Mouse (Mus musculus) midbrain, embryonic 12.5 days (tissue): ENCODE measurements at regions not wholly inside any gene's neighbourhood (a gene's known extent, or its start where the extent isn't known, plus 50 kb on each side); places are given as distances from the start of the nearest gene placed in this dataset.

Experiments used
- ATAC-seq: fragments of 200-750 bp; cut with Nextera tagmentation; 2 replicates; pipeline ENCODE4 v1.8.0; 2017; ENCODE audit warnings: low read depth, moderate TSS enrichment, moderate library complexity; ENCODE audit not compliant: low FRiP score
- H3K27ac ChIP-seq: fragments of 300-500 bp; sonication (generic); replicated peaks from 2 replicates; pipeline ENCODE4 v1.5.1; 2016; ENCODE audit warnings: mild to moderate bottlenecking
- H3K27me3 ChIP-seq: fragments of 300-500 bp; sonication (generic); 2 replicates; pipeline ENCODE4 v1.6.1; 2016; ENCODE audit warnings: mild to moderate bottlenecking
- H3K36me3 ChIP-seq: fragments of 300-500 bp; sonication (generic); 2 replicates; pipeline ENCODE4 v1.6.1; 2016
- H3K4me1 ChIP-seq: fragments of 300-500 bp; sonication (generic); 2 replicates; pipeline ENCODE4 v1.6.1; 2016
- H3K4me2 ChIP-seq: fragments of 300-500 bp; sonication (generic); replicated peaks from 2 replicates; pipeline ENCODE4 v1.6.1; 2016; ENCODE audit warnings: mild to moderate bottlenecking, moderate library complexity
- H3K4me3 ChIP-seq: fragments of 300-500 bp; sonication (generic); 2 replicates; pipeline ENCODE4 v1.5.1; 2016; ENCODE audit warnings: mild to moderate bottlenecking
- H3K9ac ChIP-seq: fragments of 300-500 bp; sonication (generic); replicated peaks from 2 replicates; pipeline ENCODE4 v1.6.1; 2016; ENCODE audit warnings: mild to moderate bottlenecking, moderate library complexity
- H3K9me3 ChIP-seq: fragments of 300-500 bp; sonication (generic); 2 replicates; pipeline ENCODE4 v1.6.1; 2016; ENCODE audit warnings: mild to moderate bottlenecking
- WGBS: fragments of 180-500 bp; shearing (Covaris S2); methylation state at CpG from one replicate; pipeline ENCODE4 v1.1.7; 2016; 5-methylcytosine and 5-hydroxymethylcytosine counted together

DNA sequence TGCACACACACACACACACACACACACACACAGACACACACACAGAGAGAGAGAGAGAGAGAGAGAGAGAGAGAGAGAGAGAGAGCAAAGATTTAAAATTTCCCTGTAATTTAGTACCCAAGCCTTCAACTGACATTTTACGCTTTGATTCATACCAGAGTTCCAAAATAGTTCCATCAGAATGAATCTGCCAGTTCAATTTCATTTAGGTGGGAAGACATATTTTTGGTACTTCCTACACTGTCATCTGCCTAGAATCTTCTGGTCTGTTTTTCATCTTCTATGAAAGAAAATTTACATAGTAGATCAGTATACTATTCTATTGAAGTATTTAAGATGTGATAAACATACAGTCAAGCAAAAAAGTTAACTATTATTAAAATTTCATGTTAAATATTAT is 1177.4 kb downstream of the Zpld1 start:
- Histone ChIP-seq H3K36me3 (no peaks in the 10 kb centered on the region), H3K4me3 (no peak overlapping the region)
- WGBS, result 94% methylated on average over 1 of the region's 1 CpGs

DNA sequence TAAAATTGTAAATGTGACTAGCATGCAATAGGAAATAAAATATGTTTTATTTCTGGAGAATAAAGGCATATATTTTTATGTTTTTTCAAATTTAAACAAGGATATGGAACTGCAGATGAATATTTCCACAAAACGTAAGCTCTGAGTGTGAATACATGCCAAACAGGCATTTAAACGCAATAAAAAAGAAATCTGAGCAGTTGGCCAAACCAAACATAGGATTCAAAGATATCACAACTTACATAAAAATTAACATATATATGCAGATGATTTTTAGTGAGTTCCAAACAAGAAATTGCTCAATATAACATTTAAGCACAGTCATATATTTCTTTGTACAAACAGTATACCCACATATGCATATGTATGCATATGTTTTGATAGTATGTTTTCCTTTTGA is 1199.1 kb downstream of the Zpld1 start:
- Histone ChIP-seq H3K4me1 (no peaks in the 10 kb centered on the region), H3K4me2 (no peak overlapping the region), H3K9ac (no peak overlapping the region), H3K36me3 (no peaks in the 10 kb centered on the region), H3K9me3 (no peaks in the 10 kb centered on the region), H3K27me3 (no peaks in the 10 kb centered on the region), H3K27ac (no peak overlapping the region), H3K4me3 (no peak overlapping the region)
- 86% methylated on average over 2 of the region's 2 CpGs for WGBS
- ATAC-seq, result no peak

More for the DNA sequence above, 1177.4 kb downstream of the Zpld1 start:
- Histone ChIP-seq H3K27ac (no peak overlapping the region), H3K9ac (no peak overlapping the region), H3K9me3 (no peaks in the 10 kb centered on the region), H3K27me3 (no peaks in the 10 kb centered on the region), H3K4me1 (no peaks in the 10 kb centered on the region), H3K4me2 (no peak overlapping the region)
- ATAC-seq, result no peak

DNA sequence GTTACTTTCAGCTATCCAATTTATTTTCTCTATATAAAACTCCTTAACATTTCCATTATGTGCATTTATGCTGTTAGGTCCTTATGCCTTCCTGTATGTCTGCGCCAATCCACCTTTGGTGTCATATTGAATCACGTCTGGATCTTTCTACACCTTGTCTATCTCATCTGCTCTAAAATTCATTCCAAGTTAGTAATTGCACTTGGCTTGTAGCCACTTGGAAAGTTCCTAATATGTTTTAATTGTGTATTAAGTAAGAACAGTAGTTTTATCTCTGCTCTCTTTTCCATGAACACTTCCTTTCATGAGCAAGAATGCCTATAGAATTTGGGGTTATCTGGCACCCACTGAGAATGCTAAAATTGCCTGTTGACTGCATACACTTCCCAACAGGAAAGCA is 1205.6 kb downstream of the Zpld1 start:
- no peak for ATAC-seq
- Histone ChIP-seq H3K4me1 (no peaks in the 10 kb centered on the region), H3K4me3 (no peak overlapping the region), H3K9ac (no peak overlapping the region), H3K4me2 (no peak overlapping the region), H3K36me3 (no peaks in the 10 kb centered on the region), H3K9me3 (no peaks in the 10 kb centered on the region), H3K27me3 (no peaks in the 10 kb centered on the region), H3K27ac (no peak overlapping the region)
- WGBS, result 89% methylated on average over 2 of the region's 2 CpGs

DNA sequence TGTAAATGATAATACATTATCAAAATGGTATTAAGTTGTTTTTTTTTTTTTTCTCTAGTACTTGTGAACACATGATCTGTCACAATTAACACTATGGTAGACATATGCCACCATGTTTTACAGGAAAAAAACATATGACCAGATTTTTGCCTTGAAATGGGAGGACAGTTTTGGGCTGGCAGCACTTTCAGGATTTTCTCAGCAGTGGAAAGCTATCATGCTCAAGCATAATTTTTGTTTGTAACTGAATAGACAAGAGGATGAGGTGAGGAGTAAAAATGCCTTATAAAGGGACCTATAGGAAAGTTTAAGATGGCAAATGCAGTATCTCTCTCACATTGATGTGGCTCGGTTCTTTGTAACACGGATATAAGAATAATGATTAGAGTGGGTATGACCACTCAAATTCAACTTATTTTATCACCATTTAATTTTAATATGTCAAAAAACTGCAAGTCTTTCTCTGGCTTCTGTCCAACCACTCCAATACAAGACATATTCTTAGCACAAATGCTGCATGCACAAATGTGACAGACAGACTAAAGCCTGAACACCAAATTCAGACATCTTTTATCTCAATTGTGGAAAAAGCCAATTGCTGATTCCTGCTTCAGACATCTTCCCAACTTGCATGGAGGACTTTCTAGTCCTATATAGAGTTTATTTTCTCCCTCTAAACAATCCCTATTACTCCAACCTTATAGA is 1206.6 kb downstream of the Zpld1 start:
- Histone ChIP-seq H3K4me3 (no peak overlapping the region), H3K27ac (no peak overlapping the region), H3K4me2 (no peak overlapping the region), H3K9ac (no peak overlapping the region), H3K36me3 (no peaks in the 10 kb centered on the region), H3K4me1 (no peaks in the 10 kb centered on the region), H3K9me3 (no peaks in the 10 kb centered on the region), H3K27me3 (no peaks in the 10 kb centered on the region)
- 94% methylated on average over 2 of the region's 2 CpGs for WGBS
- ATAC-seq, result no peak

DNA sequence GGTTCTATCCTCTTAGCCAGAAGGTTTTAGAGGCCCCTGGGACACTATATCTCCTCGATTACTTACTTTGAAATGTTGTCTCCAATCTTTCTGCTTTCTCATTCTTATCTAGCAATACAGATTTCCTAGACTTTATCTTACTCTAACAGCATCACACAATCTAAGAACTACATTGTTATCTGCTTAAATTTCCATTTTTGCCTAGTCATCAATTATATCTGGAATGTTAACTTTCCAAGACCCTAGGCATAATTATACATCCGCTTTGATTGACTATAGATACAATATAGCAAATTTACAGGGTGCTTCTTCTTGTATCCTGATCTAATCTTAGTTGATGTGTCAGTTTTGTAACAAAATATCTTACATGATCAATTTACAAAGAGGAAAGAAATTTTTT is 1217.3 kb downstream of the Zpld1 start:
- Histone ChIP-seq H3K4me1 (no peaks in the 10 kb centered on the region), H3K9me3 (no peaks in the 10 kb centered on the region), H3K4me3 (no peak overlapping the region), H3K9ac (no peak overlapping the region), H3K36me3 (no peaks in the 10 kb centered on the region), H3K4me2 (no peak overlapping the region), H3K27me3 (no peaks in the 10 kb centered on the region), H3K27ac (no peak overlapping the region)
- 82% methylated on average over 2 of the region's 2 CpGs for WGBS
- no peak for ATAC-seq

DNA sequence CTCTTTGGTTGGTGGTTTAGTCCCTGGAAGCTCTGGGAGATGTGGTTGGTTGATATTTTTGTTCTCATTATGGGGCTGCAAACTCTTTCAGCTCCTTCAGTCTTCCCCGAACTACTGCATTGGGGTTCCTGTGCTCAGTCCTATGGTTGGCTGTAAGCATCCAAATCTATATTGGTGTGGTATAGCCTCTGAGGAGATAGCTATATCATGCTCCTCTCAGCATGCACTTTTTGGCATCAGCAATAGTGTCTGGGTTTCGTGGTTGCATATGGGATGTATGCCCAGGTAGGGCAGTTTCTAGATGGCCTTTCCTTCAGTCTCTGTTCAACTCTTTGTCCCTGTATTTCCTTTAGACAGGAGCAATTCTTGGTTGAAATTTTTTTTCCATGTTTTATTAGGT is 1250.0 kb downstream of the Zpld1 start:
- Histone ChIP-seq H3K9me3 (no peaks in the 10 kb centered on the region), H3K4me2 (no peak overlapping the region), H3K9ac (no peak overlapping the region), H3K4me3 (no peak overlapping the region), H3K36me3 (no peaks in the 10 kb centered on the region), H3K4me1 (no peaks in the 10 kb centered on the region), H3K27ac (no peak overlapping the region), H3K27me3 (no peaks in the 10 kb centered on the region)
- 89% methylated on average over 2 of the region's 2 CpGs for WGBS
- no peak for ATAC-seq

DNA sequence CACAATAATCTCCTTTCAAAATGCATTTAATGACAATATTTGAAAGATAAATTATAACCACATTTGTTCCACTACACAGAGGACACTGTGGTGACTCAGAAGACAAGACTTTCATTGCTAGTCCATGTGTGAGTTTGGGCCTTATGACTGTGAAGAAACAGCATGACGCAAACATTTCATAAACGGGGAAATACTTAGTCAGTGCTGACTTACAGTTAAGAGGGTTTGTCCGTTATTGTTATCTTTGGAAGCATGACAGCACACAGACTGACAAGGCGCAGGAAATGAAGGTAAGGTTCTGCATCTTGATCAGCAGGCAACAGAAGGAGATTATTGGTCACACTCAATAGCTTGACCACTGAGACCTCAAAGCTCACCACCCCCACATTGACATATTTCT is 1255.8 kb downstream of the Zpld1 start:
- Histone ChIP-seq H3K4me2 (no peak overlapping the region), H3K36me3 (no peaks in the 10 kb centered on the region), H3K4me1 (no peaks in the 10 kb centered on the region), H3K27me3 (no peaks in the 10 kb centered on the region), H3K4me3 (no peak overlapping the region), H3K27ac (no peak overlapping the region), H3K9ac (no peak overlapping the region), H3K9me3 (no peaks in the 10 kb centered on the region)
- WGBS, result 87% methylated on average over 4 of the region's 4 CpGs
- no peak for ATAC-seq

DNA sequence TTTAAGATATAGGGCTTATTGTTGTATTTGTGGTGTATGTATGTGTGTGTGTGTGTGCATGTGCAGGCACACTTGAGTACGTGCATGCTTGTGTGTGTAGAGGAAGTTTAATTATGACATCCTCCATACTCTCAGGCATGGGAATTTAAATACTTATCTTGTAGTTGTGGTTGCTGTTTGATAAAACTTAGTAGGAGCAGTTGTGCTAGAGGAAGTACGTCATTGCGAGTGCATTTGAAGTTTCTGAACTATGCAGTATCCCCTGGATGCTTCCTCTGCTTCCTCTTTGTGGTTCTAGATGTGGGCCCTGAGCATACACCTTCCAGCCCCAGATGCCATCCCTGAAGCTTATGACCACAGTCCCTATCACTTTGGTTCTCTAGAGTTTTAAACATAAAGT is 1281.5 kb downstream of the Zpld1 start:
- H3K4me2 ChIP-seq, result no peak overlapping the region
- ATAC-seq, result no peak
- no peaks in the 10 kb centered on the region for H3K27me3 ChIP-seq
- WGBS, result 91% methylated on average over 3 of the region's 3 CpGs
- no peaks in the 10 kb centered on the region for H3K9me3 ChIP-seq
- no peak overlapping the region for H3K27ac ChIP-seq
- no peak overlapping the region for H3K4me3 ChIP-seq
- H3K36me3 ChIP-seq, result no peaks in the 10 kb centered on the region
- no peak overlapping the region for H3K9ac ChIP-seq
- no peaks in the 10 kb centered on the region for H3K4me1 ChIP-seq

DNA sequence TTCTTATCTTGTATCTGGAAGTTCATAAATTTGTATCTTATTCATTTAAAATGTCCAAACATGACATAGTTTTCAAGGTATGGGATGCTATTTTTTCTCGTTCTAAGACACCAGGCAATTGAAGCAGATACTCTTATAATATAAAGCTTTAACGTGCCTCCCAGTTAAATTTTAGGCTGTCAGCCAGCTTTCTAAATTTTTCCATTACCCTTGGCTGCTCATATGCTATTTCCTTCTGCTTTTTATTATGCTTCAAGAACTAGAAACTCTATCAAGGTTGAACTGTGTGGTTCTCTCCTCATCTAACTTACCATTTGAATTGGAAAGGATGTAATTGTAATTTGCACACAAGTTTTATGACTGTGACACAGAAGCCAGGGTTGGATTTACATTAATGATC is 1324.1 kb downstream of the Zpld1 start:
- no peak overlapping the region for H3K4me3 ChIP-seq
- no peaks in the 10 kb centered on the region for H3K36me3 ChIP-seq
- H3K9ac ChIP-seq, result no peak overlapping the region
- H3K27me3 ChIP-seq, result no peaks in the 10 kb centered on the region
- no peak for ATAC-seq
- WGBS, result 79% methylated on average over 2 of the region's 2 CpGs
- H3K27ac ChIP-seq, result no peak overlapping the region
- H3K9me3 ChIP-seq, result no peaks in the 10 kb centered on the region
- no peak overlapping the region for H3K4me2 ChIP-seq
- no peaks in the 10 kb centered on the region for H3K4me1 ChIP-seq

DNA sequence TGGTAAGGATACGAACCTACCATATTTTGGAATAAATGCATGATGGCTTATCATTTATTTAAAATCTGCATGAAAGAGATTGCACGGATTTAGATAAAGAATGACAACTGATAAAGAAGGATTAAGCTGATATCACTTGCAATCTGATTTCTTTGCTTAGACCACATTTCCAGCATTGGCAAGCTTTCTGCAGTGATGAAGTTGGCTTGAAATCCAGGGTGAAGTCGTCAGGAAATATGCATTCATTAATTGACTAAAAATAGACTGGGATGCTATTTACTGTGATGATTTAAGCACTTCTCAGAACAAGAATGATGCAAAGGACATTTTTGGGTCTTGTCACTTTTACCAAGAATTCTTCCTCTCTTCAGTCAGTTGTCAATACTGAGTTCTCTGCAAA is 1341.1 kb downstream of the Zpld1 start:
- no peak overlapping the region for H3K27ac ChIP-seq
- no peaks in the 10 kb centered on the region for H3K27me3 ChIP-seq
- H3K4me3 ChIP-seq, result no peak overlapping the region
- no peaks in the 10 kb centered on the region for H3K36me3 ChIP-seq
- H3K9ac ChIP-seq, result no peak overlapping the region
- no peaks in the 10 kb centered on the region for H3K4me1 ChIP-seq
- no peak for ATAC-seq
- no peaks in the 10 kb centered on the region for H3K9me3 ChIP-seq
- no peak overlapping the region for H3K4me2 ChIP-seq
- 82% methylated on average over 3 of the region's 3 CpGs for WGBS

DNA sequence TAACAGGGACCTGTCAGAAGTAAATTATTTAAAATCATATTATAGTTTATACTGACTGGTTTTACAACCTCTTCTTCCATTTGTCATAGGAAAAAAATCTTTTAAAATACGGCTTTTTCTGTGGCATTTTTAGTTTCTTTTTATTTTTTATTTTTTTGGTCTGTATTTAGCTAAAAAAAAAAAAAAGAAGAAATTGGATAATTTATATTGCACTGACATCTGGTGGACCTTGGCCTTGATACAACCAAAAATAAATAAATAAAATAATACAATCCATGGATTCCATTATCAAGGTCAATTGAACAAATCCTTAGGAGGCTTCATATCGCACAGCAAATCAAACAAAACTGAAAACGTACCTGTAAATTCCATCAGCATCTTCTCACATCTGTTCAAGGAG is 1352.5 kb downstream of the Zpld1 start:
- no peak overlapping the region for H3K4me2 ChIP-seq
- no peak overlapping the region for H3K9ac ChIP-seq
- no peak overlapping the region for H3K4me3 ChIP-seq
- H3K27me3 ChIP-seq, result no peaks in the 10 kb centered on the region
- 86% methylated on average over 3 of the region's 3 CpGs for WGBS
- no peak overlapping the region for H3K27ac ChIP-seq
- H3K4me1 ChIP-seq, result no peaks in the 10 kb centered on the region
- no peaks in the 10 kb centered on the region for H3K36me3 ChIP-seq
- ATAC-seq, result no peak
- H3K9me3 ChIP-seq, result no peaks in the 10 kb centered on the region

DNA sequence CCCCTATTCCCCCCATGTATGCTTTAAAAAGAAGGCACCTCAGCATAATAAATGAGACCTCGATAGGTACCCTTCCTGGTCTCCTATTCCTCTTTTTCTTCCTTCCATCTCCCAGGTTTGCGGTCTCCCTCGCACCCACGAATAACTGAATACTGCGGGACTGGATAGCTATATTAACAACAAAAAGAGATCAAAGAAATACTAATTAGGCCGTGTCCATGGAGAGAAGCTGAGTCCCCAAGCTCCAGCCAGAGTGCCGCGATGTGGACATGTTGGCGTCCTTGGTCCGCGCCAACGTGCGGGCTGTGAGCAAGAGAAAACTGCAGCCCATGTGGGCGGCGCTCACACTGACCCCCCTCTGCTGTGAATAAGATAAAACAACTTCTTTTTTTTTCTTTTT is 1382.0 kb downstream of the Zpld1 start:
- no peaks in the 10 kb centered on the region for H3K9me3 ChIP-seq
- 95% methylated on average over 15 of the region's 15 CpGs for WGBS
- 0 out of 2 replicates have a peak, but pooled peaks have one; percentile 49 for ATAC-seq
- no peak overlapping the region for H3K4me2 ChIP-seq
- no peaks in the 10 kb centered on the region for H3K36me3 ChIP-seq
- no peaks in the 10 kb centered on the region for H3K27me3 ChIP-seq
- H3K4me3 ChIP-seq, result no peak overlapping the region
- no peaks in the 10 kb centered on the region for H3K4me1 ChIP-seq
- H3K27ac ChIP-seq, result no peak overlapping the region
- H3K9ac ChIP-seq, result no peak overlapping the region

DNA sequence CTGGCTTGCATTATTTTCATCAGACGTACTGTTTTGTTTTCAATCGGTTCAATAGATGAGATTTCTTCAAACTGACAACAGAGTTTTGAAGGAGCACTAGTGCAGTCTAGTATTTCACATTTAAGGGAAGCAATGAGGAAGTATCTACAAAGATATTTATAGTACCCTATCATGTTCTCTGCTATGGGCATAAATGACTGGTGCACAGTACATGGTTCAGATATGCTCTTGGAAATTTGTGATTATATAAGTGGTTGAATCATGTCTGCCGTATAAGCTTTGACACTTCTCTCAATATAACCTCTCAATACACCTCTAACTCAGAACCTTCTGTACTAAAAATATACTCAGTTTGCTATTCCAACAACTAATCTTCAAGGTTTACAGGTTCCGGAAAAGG is 1390.7 kb downstream of the Zpld1 start:
- WGBS, result 91% methylated on average over 4 of the region's 4 CpGs
- no peak overlapping the region for H3K4me3 ChIP-seq
- no peak overlapping the region for H3K27ac ChIP-seq
- H3K9ac ChIP-seq, result no peak overlapping the region
- no peaks in the 10 kb centered on the region for H3K4me1 ChIP-seq
- ATAC-seq, result no peak
- H3K4me2 ChIP-seq, result no peak overlapping the region
- no peaks in the 10 kb centered on the region for H3K36me3 ChIP-seq
- H3K27me3 ChIP-seq, result no peaks in the 10 kb centered on the region
- H3K9me3 ChIP-seq, result no peaks in the 10 kb centered on the region
